Mouse (Mus musculus) kidney, postnatal 4 days (tissue): ENCODE measurements around the gene Net1.
"Not testable (repeated sequence)": the region's sequence is repeated elsewhere in the genome, so short reads cannot be mapped to it uniquely, and the experiment has no call there.

Experiments
- DNase-seq, 2 experiments: peaks; one replicate each; pipeline ENCODE4 v3.0.0; 2021; ENCODE audit warnings: mixed read lengths in 2 of 2

Net1 gene

DNA sequence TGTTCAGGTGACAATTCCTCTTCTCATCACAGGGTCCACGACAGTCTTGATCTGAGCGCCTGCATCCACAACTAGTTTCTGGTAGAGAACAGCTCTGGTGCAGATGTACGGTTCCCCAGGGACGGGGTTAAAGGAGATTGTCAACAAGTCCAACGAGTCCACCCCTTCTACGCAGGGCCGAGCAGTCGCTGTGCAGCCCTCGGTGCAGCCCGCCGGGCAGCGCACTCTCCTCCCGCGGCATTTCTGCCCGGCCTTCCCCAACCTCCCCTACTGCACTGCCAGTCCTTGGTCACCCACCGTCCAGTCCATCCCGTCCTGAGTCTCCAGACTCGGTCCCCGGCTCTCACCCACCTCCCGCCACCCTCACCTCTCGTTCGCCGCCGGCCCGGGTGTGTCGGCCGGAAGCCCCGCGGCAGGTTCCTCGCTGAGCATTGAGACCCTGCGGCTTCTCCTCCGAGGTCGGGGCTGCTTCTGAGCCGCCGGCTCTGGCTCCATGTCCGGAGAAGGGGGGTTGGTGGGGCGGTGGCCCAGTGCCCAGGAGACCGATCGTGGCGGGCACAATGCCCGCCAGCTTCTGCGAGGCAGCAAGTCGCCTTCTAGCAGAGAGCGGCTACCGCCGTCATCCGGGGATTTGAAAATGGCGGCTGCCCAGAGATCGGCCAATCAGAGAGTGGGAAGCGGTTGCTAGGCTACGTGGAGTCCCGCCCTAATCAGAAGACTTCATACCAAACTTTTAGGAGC, at the start of gene Net1, which contains the start of gene Tubal3:
Gene Net1, minus strand, starts transcription at position 650 of the 741 bp plus-strand sequence.
Gene Tubal3, plus strand, starts transcription at position 704 of the 741 bp plus-strand sequence.
- peak; percentile 92 to 94 for DNase-seq

- DNase-seq, result no peak
Measured at GRCm38 (mm10) chr13:3951198-3951914, 33.3 kb upstream of the Net1 start.

GRCm38 (mm10) chr13:3949477-3949876, 31.5 kb upstream of the Net1 start:
- DNase-seq, result no peak

GRCm38 (mm10) chr13:3947267-3947666, 29.2 kb upstream of the Net1 start:
- no peak for DNase-seq

- no peak for DNase-seq
Measured at GRCm38 (mm10) chr13:3945249-3945648, 27.2 kb upstream of the Net1 start, which contains the start of gene Ucn3. Gene Ucn3 (minus strand): TSS chr13:3945349.

DNA sequence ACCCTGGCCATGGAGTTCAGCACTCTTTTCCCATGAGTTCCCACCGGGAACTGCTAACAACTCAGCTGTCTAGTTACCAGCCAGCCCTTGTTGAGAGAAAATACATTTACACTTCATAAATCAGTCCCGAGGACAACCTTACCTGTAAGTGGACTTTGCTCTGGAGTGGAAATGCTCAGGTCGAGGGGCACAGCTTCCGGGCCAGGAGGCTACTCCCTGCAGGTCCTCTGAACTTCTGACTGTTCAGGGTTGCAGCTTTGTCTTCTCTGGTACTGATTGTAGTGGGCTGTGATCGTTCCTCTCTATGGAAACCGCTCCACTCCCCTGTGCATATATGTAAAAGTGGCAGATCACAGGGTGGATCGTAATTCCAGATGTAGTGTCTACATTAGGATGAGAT, 26.7 kb upstream of the Net1 start:
- DNase-seq, result no peak

- DNase-seq, result no peak
Measured at GRCm38 (mm10) chr13:3926046-3926445, 8.0 kb upstream of the Net1 start.

DNA sequence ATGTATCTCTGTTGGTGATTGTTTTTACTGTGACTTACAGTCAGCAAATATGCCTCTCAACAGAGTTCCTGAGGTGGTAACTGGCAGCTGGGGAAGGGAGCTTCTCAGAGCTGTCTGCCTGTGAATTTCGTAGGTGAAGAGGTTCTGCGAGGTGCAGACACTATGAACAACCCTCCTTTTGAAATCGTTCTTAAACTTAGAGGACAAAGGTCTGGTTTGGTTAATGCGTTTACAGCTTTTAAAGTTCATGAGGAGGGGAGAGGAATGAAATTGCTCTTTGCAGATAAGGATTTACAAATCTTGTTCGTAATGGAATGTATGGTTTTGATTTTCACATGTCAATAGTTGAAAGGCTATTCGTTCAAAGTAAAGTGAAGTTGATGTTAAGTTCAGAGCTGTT, 7.6 kb upstream of the Net1 start:
- no peak for DNase-seq

- no peak for DNase-seq
Measured at GRCm38 (mm10) chr13:3924483-3924882, 6.5 kb upstream of the Net1 start.

DNA sequence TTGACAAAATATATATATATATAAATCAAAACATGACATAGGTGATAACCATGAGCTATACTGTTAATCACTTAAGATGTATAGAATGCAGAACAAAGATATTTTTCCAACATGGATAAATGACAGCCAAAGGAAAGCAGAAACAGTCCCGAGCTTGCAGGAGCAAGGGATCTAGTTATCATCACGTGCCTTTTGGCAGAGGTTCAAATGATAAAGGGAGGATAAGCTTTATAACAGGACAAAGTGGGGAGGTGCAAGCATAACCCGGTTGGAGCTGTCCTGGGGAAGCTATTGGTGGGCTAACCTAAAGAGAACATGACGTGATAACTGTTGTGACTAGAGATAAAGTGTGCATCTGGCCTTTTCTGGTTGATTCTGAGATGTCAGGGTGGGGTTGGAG, 4.5 kb downstream of the Net1 start:
- DNase-seq, result no peak

DNA sequence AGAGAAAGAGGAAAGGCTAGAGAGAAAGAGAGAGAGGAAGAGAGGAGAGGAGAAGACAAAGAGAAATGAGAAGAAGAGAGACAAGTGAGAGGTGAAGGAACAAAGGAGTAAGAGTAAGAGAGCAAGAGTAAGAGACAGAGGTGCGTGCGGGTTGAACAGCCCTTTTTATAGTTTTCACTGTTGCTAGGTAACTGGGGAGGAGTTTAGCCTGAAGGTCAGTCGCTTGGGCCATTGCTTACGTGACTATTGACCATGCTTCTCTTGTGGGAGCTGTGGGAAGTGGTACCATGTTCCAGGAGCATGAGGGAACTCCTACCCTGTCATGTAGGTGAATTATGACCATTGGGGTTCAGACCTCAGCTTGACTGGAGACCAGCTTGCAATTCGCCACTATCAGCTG, 7.7 kb downstream of the Net1 start:
- DNase-seq, result no peak

GRCm38 (mm10) chr13:3908262-3908661, 9.8 kb downstream of the Net1 start:
- DNase-seq, result no peak

DNA sequence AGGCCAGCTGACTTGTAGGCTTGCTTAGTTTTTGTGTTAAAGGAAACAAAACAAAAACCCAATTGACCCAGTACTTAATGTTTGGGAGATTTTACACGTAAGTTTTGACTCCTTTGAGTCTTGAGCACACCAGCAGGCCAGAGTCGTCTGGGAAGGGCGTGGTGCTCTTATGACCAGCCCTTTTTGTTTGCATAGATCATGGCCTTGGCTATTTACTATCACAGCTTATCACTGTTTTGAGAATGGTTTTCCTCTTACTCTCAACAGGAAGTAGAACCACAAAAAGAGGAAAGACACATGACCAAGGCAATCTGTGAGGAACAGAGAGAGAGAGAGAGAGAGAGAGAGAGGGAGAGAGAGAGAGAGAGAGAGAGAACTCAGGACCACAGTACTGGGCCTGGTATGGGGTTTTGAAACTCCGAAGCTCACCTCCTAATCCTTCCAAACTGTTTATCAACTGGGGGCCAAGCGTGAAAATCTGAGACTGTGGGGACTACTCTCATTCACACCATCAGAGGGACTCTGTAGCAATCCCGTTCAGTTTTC, 10.8 kb downstream of the Net1 start:
- no peak for DNase-seq

DNA sequence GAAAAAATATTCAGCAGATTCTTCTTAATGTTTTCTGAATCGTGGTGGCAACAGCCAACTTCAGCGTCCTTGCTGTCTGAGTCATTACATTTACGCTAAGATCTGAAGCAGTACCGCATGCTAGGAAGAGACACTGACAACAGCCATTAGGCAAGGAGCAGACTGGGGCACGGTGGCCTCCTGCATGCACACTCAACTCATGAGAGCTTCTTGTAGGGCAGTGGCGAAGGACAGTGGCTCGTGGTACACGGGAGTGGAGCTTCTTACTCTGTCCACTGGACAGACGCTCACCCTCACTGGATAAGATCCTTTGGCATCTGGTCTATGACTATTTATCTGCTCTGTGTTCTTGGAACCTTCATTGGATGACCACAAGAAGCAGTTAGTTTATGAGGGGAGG, 18.7 kb downstream of the Net1 start:
- peak in 1 of 2 experiments; percentile 16 for DNase-seq

DNA sequence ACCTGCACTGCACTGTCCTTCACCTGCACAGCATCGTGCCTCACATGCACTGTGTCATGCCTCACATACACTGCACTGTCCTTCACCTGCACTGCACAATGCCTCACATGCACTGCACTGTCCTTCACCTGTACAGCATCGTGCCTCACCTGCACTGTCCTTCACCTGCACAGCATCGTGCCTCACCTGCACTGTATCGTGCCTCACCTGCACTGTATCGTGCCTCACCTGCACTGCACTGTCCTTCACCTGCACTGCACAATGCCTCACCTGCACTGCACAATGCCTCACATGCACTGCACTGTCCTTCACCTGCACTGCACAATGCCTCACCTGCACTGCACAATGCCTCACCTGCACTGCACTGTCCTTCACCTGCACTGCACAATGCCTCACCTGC, 19.8 kb downstream of the Net1 start:
- DNase-seq, result not testable (repeated sequence)

- peak; percentile 74 to 76 for DNase-seq
Measured at GRCm38 (mm10) chr13:3896913-3897312, 21.1 kb downstream of the Net1 start.

DNA sequence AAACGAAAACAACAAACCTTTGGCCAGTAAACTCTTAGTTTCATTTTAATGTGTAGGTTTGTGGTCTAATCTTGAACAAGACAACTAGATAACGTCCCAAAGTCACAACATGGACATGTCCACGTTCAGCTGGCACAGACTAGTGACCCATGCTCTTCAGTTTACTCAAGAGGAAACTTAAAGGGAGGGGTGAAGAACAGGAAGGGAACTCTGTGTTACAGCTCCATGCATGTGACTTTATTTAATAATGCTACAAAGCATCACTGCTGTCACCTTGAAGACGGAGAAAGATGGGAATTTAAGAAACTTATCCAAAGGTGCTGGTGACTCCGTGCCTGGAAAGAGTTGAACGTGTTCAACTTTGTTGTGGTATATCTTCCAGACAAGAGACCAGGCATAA, 22.0 kb downstream of the Net1 start:
- no peak for DNase-seq

DNA sequence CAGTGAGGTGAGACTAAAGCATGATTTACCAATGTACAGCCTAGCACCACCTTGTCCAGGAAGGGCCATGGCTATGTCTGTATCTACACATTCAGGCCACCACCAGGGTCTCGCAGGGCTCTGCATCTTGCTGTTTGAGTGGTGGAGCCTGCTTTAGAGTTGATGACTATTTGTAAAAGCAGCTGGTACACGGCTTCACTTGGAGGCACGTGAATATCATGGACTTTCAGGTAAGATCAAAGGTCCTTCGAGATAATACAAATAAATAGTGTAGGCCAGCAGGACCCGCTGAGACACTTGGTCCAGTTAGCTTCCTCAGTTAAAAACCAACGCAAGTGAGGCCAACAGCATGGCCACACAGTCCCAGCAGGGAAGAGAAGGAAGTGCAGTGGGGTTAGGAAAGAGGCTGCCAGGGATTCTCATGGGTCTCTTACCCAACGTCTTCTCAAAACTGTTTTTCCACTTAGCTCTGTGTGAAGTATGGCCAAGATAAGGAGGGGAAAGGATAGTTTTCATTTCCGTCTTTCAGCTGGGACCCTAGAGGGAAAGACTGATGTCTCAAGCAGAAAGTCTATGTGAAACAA, 22.5 kb downstream of the Net1 start:
- DNase-seq, result no peak

DNA sequence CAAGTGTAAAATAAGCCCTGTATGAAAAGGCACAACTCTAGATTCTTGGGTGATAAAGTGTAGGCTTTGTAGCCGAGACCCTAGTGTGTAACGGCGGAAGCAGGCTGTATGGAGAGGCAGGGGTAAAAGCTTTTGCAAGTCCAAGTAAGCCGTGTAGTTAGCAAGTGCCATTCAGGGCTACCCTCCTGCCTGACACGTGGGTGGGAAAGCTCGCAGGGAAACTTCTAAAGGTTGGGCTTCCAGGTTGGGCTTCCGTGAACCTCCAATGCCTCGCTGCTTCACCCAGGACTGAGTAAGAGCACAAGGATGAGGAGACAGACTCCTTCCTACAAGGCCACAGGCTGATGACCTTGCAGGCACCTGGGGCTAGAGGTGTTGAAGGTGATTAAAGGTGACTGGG, 23.5 kb downstream of the Net1 start:
- peak in 1 of 2 experiments; percentile 24 for DNase-seq

GRCm38 (mm10) chr13:3893126-3893734, 24.8 kb downstream of the Net1 start:
- peak; percentile 93 to 96 for DNase-seq

- no peak for DNase-seq
Measured at GRCm38 (mm10) chr13:3892601-3893000, 25.4 kb downstream of the Net1 start.

DNA sequence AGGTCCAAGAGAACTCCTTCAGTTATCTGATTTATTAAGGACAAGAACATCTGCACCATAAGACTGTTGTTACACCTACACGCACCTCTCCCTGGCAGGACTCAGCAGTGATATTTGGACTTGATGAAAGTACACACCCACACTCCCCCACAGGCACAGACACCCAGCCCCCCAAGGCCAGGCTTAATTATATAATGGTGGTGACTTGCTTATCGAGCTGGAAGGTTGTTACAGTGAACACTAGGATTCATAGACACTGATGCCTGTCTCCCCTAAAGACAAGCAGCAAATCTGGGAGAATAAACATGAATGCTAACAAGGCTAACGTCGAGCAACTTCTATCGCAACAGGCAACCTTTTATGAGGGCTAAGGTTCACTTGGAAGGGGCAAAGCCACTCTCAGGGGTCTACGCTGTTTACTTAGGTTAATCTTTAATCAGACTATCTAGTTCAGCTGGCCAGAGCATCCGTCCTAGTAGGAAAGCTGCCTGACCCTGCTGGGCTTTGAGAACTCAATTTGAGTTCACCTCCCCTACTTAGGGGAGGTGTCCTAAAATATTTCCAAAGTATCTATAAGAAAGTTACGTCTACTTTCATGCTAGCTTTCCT, 26.4 kb downstream of the Net1 start:
- DNase-seq, result peak in 1 of 2 experiments; percentile 48

GRCm38 (mm10) chr13:3890061-3890460, 28.0 kb downstream of the Net1 start:
- DNase-seq, result peak in 1 of 2 experiments; percentile 6
